Mouse (Mus musculus) ES-Bruce4 (cell line): Measurements from ENCODE around the gene Immt.

Experiments
- CTCF ChIP-seq: IDR thresholded peaks from one replicate; pipeline ENCODE4 v1.8.1; 2011; ENCODE audit warnings: low read depth, low read length
- POLR2A ChIP-seq: IDR thresholded peaks from one replicate; pipeline ENCODE4 v1.8.1; 2011; ENCODE audit warnings: low read length; ENCODE audit not compliant: insufficient read depth

- TF ChIP-seq POLR2A: no peak
- no peak for TF ChIP-seq CTCF
Measured at GRCm38 (mm10) chr6:71829768-71830167, 1.4 kb upstream of the Immt start.
